Mouse (Mus musculus) embryo, embryonic 11 days (tissue): ENCODE data around the gene Hk2.
"Not testable (repeated sequence)": the region's sequence is repeated elsewhere in the genome, so short reads cannot be mapped to it uniquely, and the experiment has no call there.

Experiments used
- DNase-seq: peaks from one replicate; pipeline ENCODE4 v3.0.0-alpha.2; 2015

Gene Hk2

GRCm38 (mm10) chr6:82737634-82738540 lies 36.4 kb downstream of the Hk2 start:
- no peak for DNase-seq

DNA sequence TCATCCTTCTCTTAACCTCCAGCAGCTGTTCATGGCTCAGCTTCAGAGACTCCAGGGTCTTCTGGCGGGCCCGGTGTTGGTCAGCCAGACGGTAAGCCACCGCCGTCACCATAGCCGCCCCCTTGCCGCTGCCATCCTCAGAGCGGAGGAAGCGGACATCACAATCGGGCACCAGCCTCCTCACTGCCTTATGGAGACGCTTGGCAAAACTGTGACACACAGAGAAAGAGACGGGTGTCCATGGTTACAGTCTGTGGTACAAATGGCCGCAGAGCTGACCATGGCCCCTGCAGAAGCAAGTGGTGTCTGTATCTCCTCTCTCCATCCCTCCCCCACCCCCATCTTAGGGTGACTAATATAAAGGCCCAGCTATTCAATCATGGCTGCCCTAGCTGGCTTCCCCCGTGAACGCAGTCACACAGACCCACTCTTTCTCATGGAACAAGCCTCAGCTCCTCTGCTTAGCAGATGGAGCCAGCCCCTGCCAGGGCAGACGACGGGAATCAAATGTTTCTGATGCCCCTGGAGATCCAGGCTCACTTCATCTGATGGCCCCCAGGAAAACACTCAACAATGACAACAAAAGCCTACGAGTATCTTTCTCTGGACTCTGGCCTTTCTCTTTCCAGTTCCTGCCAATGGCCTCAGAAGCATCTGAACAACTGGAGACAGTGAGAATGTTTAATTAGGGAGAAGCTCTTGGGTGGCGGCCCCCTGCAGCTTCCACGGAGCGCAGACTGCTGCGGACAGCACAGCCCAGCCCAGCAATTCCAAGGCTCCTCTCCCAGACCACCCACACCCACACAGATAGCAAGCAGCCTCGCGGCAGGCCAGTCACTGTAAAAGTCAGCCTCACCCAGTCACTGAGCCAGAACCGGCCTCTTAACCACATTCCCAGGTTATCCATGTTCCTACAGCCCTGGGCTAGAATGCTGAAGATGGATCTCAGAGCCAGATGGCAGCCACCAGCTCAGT lies 37.3 kb downstream of the Hk2 start:
- DNase-seq: no peak

GRCm38 (mm10) chr6:82735347-82735746 lies 38.9 kb downstream of the Hk2 start:
- peak; percentile 32 for DNase-seq

- no peak for DNase-seq
These were observed 45.6 kb downstream of the Hk2 start for GRCm38 (mm10) chr6:82728635-82729034.

- DNase-seq: no peak
These were observed 47.0 kb downstream of the Hk2 start for GRCm38 (mm10) chr6:82727206-82727605.

DNA sequence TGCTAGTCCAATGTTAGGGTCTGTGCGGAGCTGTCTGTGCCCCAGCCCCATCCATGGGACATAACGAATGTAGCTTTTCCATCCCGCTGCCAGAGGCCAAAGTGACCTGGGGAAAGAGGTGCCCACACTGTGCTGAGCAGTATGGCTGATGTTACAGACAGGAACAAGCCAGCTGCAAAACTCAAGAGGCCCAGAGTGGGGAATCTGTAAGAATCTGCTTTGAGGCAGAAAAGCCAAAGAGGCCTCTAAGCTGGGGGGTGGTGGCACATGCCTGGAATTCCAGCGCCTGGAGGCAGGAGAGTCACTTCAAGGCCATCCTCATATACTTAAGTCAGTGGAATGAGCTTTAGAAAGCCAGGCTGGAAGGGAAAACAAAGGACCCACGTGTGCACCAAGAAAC lies 50.9 kb downstream of the Hk2 start:
- DNase-seq: peak; percentile 69

DNA sequence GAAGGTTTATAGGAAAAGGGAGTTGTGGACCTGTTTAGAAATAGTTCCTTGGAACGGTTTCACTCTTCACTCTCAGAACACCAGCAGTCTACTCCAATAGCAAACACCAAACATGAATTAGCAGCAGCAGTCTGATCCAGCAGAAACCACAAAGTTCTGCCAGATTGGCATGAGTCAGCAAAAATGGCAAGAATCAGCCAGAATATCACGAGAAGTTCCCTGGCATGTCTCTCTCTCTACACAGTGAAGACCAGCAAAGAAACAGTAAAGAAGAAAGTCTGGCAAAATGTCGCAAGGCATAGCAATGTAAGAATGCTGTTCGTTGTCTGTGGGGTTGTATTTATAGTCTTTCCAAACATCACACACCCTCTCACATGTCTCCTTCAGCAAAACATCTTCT lies 58.1 kb downstream of the Hk2 start:
- DNase-seq: no peak

DNA sequence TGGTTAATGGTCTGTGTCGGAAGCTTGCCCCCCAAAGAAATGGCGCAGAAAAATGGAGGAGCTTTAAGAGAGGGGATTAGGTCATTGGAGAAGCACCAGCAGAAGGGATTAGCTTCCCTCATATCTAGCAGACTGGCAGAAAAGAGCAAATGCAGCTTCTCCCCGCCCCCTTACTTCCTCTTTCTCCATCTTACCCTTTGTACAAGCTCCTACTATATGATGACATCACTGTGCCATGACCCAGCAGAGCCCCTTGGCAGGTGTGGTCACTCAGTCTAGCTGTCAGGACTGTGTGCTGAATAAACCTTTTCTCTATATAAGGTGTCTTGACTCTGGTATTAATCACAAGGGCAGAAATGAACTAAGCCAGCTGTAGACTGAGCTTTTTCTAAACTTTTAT lies 58.6 kb downstream of the Hk2 start:
- no peak for DNase-seq

- DNase-seq: no peak
These were observed 59.0 kb downstream of the Hk2 start for GRCm38 (mm10) chr6:82715253-82715652.

DNA sequence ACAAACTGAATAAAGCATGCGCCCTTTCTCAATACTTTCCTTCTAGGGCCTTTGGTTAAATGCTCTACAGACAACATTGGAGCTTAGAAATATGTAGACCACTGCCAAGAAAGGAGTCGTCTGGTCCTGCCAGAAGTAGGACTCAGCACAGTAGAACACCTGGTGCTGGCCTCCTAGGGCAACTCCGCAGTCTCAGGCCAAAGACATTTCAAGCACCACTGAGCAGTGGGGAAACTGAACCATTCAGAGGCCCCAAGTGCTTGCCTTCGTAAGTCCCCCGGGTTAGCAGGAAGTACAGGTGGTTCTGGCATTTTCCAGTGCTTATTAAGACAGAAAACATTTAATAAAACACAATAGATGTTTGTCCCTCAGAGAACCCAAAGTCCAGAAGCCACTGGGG lies 59.4 kb downstream of the Hk2 start:
- no peak for DNase-seq

DNA sequence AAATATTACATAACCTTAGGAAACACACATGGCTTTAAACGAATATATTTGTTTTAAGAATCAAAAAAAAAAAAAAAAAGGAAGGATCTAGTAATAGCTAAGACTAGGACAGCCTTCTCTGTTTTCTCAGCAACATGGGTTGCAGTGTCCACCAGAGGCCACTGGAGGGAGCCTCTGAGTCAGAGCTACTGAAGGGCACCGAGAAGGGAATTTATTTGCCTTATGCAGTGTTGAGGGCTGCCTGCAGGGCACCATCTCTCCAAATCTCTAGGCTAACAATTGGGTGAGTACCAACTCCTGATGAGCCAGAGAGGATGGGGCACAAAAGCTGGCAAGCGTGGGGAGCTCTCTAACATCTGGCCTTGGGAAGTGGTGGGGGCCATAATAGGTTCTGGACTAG lies 60.0 kb downstream of the Hk2 start:
- DNase-seq: peak; percentile 74

GRCm38 (mm10) chr6:82707742-82708141 lies 66.5 kb downstream of the Hk2 start:
- no peak for DNase-seq

- no peak for DNase-seq
These were observed 67.0 kb downstream of the Hk2 start for GRCm38 (mm10) chr6:82707241-82707640.

- DNase-seq: no peak
These were observed 69.0 kb downstream of the Hk2 start, which contains the start of gene Pole4 for GRCm38 (mm10) chr6:82705221-82705620. Pole4 (minus strand) TSS chr6:82705365.

DNA sequence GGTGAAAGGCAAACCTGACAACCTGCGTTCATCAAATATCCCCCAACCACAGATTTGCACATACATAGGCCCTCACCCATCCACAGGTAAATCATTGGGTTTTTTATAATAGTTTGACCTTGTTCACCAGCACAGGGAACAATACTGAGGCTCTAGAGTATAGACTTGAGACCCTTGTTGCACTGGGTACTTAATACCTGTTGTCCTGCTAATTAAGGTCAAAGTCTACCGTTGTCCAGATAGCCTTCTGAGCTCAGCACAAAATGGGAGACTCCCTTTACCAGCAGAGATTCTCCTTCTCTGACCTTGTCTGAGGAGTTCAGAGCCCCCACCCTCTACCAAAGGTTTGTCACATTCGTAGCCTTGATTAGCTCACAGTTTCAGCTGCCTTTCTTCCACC lies 70.5 kb downstream of the Hk2 start:
- no peak for DNase-seq

DNA sequence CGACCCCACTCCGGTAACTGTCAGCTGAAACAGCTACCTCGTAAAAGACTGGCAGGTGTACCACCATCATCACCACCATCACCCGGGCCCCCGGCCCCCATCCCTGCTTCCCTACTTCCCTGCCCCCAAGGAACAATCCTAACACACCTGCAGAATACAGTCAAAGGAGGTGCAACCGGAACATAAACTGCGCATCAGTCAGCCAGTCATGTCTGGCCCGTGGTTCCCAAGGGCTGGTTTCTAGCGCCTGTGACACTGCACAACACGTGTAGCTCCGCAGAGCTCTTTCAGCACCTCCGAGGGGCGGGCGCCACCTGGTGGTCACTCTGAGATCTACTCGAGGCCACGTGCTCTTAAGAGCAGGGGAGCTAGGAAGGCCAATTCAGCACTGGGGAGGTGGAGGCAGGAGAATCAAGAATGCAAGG lies 71.6 kb downstream of the Hk2 start:
- DNase-seq: peak; percentile 90

GRCm38 (mm10) chr6:82701296-82701695 lies 73.0 kb downstream of the Hk2 start:
- no peak for DNase-seq

GRCm38 (mm10) chr6:82699831-82700230 lies 74.4 kb downstream of the Hk2 start:
- peak; percentile 11 for DNase-seq

DNA sequence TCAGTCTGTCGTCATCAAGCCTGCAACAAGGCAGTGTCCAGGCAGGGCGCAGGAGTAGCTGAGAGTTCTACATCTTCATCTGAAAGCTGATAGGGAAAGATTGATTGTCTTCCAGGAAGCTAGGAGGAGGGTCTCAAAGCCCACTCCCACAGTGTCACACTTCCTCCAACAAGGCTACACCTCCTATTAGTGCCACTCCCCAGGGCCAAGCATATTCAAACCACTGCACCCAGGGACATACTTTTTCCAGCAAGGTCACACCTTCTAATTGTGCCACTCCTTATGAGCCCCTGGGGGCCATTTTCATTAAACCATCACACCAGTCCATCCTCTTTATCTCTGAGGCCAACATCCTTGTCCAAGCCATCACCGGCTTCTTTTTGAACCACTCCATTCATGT lies 77.5 kb downstream of the Hk2 start:
- DNase-seq: no peak

DNA sequence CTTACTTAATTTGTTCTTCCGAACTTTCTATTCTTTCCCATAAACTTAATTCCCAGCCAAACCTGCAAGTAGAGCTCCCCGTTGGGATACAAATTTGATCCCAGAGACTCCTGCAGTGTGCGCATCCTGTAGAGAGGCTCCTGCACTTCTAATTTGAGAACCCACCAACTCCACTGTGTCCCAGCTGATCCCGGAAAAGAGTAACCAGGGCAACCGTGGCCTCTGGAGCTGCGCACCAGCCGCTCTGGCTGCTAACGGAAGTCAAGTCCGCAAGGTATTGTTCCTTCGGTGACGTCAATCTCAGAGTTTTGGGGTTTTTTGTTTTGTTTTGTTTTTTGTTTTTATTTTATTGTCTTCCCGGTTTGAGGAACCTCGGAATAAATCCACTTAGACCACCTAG lies 79.6 kb downstream of the Hk2 start:
- peak; percentile 24 for DNase-seq

- no peak for DNase-seq
These were observed 84.8 kb downstream of the Hk2 start for GRCm38 (mm10) chr6:82689474-82689873.

- DNase-seq: peak; percentile 16
These were observed 85.7 kb downstream of the Hk2 start for GRCm38 (mm10) chr6:82688586-82688985.

DNA sequence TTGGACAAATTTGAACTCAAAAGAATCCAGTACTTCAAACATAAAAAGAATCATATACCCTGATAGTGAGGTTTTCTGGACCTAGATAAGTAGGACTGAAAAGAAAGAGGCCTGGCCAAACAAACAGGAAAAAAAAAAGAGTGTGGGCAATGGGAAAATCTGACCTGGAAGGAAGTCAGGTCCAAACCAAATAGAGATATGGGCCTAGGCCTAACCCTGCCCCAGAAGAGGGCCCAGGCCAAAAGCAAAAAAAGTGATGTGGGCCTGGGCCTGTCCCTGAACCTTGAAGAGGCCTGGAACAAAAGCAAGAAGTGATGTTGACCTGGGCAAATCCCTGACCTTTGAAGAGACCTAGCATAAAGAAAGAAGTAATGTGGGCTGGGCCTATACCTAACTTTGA lies 90.1 kb downstream of the Hk2 start:
- no peak for DNase-seq

GRCm38 (mm10) chr6:82679286-82679685 lies 95.0 kb downstream of the Hk2 start:
- not testable (repeated sequence) for DNase-seq
